Mouse (Mus musculus) kidney, postnatal 0 days (tissue): Measurements from ENCODE around the gene Il9r. TPM values are rescaled to one million over a fixed set of nuclear protein-coding genes. Genes with fewer than 3 reads are reported as not detected.

Experiments used
- ATAC-seq: fragments of 200-750 bp; cut with Nextera tagmentation; replicated peaks from 2 replicates; pipeline ENCODE4 v1.8.0; 2017; ENCODE audit warnings: low read depth, moderate number of reproducible peaks, moderate TSS enrichment, moderate library complexity; ENCODE audit not compliant: low FRiP score
- DNase-seq: peaks from one replicate; pipeline ENCODE4 v3.0.0-alpha.2; 2016; ENCODE audit warnings: low spot score
- H3K27ac ChIP-seq: fragments of 300-500 bp; sonication (generic); 2 replicates; pipeline ENCODE4 v1.5.1; 2014; ENCODE audit warnings: mild to moderate bottlenecking
- H3K27me3 ChIP-seq: fragments of 300-500 bp; sonication (generic); 2 replicates; pipeline ENCODE4 v1.6.1; 2014; ENCODE audit warnings: low read length, mixed read lengths; ENCODE audit not compliant: insufficient read depth
- H3K36me3 ChIP-seq: fragments of 300-500 bp; sonication (generic); 2 replicates; pipeline ENCODE4 v1.6.1; 2014; ENCODE audit warnings: low read length, mixed read lengths; ENCODE audit not compliant: insufficient read depth
- H3K4me1 ChIP-seq: fragments of 300-500 bp; sonication (generic); replicated peaks from 2 replicates; pipeline ENCODE4 v1.6.1; 2014; ENCODE audit warnings: antibody characterized with exemption, low read length, mixed read lengths; ENCODE audit not compliant: insufficient read depth
- H3K4me2 ChIP-seq: fragments of 300-500 bp; sonication (generic); 2 replicates; pipeline ENCODE4 v1.6.1; 2014; ENCODE audit warnings: mild to moderate bottlenecking, low read length, moderate library complexity, mixed read lengths
- H3K4me3 ChIP-seq: fragments of 300-500 bp; sonication (generic); replicated peaks from 2 replicates; pipeline ENCODE4 v1.5.1; 2014; ENCODE audit warnings: low read depth, low read length
- H3K9ac ChIP-seq: fragments of 300-500 bp; sonication (generic); 2 replicates; pipeline ENCODE4 v1.6.1; 2014; ENCODE audit warnings: low read depth, low read length
- H3K9me3 ChIP-seq: fragments of 300-500 bp; sonication (generic); replicated peaks from 2 replicates; pipeline ENCODE4 v1.6.1; 2016; ENCODE audit warnings: low read length, inconsistent platforms, mixed read lengths
- CTCF ChIP-seq: IDR thresholded peaks from 2 replicates; pipeline ENCODE4 v1.5.1; 2016; ENCODE audit warnings: antibody characterized with exemption, low read depth, mild to moderate bottlenecking, moderate library complexity
- WGBS: fragments of 180-500 bp; shearing (Covaris S2); extraction: QIAGEN DNeasy Blood & Tissue Kit; methylation state at CpG from one replicate; pipeline ENCODE4 v1.1.7; 2014; 5-methylcytosine and 5-hydroxymethylcytosine counted together
- polyA plus RNA-seq: library from polyadenylated mRNA; unstranded; fragments of >200 nt; fragmentation: Nextera tagmentation; extraction: Ambion mirVana; gene quantifications from 2 replicates; pipeline ENCODE4 v1.2.1, GENCODE M21; 2015

Gene Il9r
- polyA plus RNA-seq, 1 experiment from 2014 or later = not detected

DNA sequence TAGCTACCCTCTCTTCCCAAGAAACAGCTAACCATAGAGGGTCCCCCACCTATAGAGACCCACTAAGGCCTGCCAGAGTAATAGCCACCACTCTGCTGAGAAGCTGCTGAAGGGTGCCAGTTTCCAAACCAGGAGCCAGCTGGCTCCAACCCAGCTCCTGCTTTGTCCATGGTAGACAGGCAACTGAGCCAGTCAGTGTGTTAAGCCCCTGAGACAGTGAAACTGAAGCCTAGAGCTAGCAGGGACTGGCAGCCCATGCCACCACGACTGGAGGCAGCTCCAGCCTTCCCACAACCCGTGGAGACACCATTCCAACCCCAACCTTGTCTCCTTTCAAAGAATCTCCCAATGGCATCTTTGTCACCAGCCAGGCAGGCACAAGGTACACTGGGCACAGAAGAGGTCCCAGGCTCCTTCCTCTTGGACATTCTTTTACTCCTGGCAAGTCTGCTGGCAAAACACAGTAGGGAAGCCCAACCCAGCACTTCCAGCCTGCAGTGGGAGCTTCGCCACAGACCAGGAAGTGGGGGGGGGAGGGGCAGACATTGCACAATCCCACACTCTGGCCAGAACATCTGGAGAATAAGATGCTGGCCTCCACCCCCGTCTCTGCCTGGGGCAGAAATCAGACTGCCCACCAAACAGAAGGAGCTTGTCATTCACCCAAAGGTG lies 24.5 kb upstream of the Il9r start:
- Histone ChIP-seq H3K27ac (peak overlapping the region; percentile 89), H3K4me1 (peaks cover 37% of the 10 kb centered on the region), H3K27me3 (no peaks in the 10 kb centered on the region), H3K4me3 (no peak overlapping the region), H3K9ac (no peak overlapping the region), H3K4me2 (no peak overlapping the region), H3K36me3 (no peaks in the 10 kb centered on the region), H3K9me3 (no peaks in the 10 kb centered on the region)
- no peak for ATAC-seq
- WGBS = 18% methylated on average over 4 of the region's 4 CpGs
- no peak for TF ChIP-seq CTCF
- peak; percentile 86 for DNase-seq

DNA sequence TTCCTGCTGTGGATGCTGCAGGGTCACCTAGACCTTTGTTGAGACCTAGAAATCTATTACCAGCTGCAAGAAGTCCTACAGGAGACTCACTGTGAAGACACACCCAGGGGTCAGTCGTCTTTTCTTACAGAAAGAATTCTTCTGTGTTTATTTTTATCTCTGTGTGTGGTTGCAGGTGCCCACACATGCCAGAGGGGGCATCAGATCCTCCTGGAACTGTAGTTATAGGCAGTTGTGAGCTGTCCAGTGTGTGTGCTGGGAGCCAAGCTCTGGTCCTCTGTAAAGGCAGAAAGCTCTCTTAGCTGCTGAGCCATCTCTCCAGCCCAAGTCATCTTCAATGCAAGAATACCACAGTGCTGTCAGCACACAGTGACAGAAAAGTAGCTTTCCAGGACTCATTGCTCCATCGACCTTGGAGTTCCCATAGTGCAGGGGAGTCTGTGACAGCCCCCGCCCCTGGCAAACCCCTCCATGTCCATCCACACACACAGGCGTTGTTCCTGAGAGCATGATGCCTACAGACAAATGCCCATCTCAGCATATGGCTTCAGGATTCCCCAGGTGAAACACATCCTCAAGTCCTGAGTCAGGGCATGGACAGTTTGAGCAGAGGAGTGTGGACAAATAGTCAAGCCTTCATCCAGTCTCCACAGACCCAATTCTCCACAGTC lies 23.4 kb upstream of the Il9r start:
- no peak overlapping the region for H3K9ac ChIP-seq
- 0 out of 2 replicates have a peak, but pooled peaks cover 1% of the 10 kb centered on the region for H3K36me3 ChIP-seq
- H3K9me3 ChIP-seq = no peaks in the 10 kb centered on the region
- H3K4me2 ChIP-seq = peak overlapping the region; percentile 78; the same call in 1 of the 2 replicates
- no peak for ATAC-seq
- no peak overlapping the region for H3K4me3 ChIP-seq
- peak overlapping the region; percentile 95; the same call in 1 of the 2 replicates for H3K27ac ChIP-seq
- no peak for DNase-seq
- 72% methylated on average over 4 of the region's 4 CpGs for WGBS
- TF ChIP-seq CTCF = no peak; the same call in 1 of the 2 replicates
- H3K4me1 ChIP-seq = peaks cover 37% of the 10 kb centered on the region
- no peaks in the 10 kb centered on the region for H3K27me3 ChIP-seq

DNA sequence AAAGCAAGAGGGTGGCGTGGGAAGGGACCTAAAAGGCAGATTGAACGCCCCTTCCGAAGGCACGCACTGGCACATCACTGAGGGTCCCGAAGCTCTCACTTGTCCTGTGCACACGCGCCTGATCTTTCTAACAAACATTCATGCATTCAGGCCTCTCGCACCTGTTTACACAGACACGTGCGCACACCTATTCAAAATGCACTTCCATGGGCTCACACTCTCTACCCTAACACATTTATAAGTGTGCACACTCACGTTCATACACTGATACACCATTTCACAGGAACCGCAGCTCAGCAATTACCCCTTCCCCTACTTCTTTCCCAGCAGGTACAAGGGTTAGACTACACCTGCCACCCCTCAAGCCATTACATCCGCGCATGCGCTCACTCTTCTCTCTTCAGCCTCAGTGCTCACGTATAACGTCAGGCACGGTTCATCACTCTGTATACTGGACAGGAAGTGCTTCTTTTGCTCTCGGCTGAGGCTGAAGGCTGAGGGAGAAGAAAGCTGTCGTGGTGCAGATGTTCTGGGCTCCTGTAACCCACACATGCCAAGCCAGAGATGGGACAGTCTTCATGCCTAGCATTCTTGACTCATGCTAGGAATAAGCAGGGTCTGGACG lies 22.6 kb upstream of the Il9r start:
- ATAC-seq (no peak; the same call in 1 of the 2 replicates), DNase-seq (peak; percentile 66)
- Histone ChIP-seq H3K36me3 (0 out of 2 replicates have a peak, but pooled peaks cover 4% of the 10 kb centered on the region), H3K27ac (peak overlapping the region; percentile 95), H3K4me2 (peak overlapping the region; percentile 78), H3K9ac (peak overlapping the region; percentile 92), H3K4me3 (peak overlapping the region; percentile 87), H3K27me3 (no peaks in the 10 kb centered on the region), H3K4me1 (peaks cover 37% of the 10 kb centered on the region), H3K9me3 (no peaks in the 10 kb centered on the region)
- TF ChIP-seq CTCF = no peak
- 7% methylated on average over 21 of the region's 21 CpGs for WGBS

DNA sequence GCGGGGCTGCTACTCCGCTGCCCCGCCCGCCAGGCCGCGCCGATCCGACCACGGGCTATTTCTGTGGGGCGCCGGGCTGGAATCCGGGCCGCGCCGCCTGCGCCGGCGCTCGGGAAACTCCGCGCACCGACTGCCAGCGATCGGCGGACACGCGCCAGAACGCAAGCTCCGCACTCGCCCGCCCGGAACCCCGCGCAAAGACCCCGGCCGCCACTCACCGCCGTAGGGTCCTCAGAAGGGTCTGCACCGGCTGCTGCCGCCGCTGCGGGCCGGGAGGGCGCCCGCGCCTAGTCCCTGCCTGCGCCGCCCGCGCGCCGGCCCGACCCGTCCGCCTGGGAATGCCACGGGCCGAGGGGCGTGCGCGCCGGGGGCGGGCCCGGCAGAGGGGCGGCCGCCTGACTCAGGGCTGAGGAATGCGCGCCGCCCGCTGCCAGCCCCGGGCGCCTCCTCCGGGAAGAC lies 21.9 kb upstream of the Il9r start, which contains the start of gene Rhbdf1:
Gene Rhbdf1, minus strand, starts transcription at position 350 of the 459 bp plus-strand sequence.
- Histone ChIP-seq H3K27me3 (no peaks in the 10 kb centered on the region), H3K9me3 (no peaks in the 10 kb centered on the region), H3K27ac (peak within 1 kb of the TSS; percentile 95), H3K4me3 (peak within 1 kb of the TSS; percentile 87), H3K36me3 (0 out of 2 replicates have a peak, but pooled peaks cover 4% of the 10 kb centered on the region), H3K4me1 (peaks cover 37% of the 10 kb centered on the region), H3K4me2 (peak within 1 kb of the TSS; percentile 78), H3K9ac (peak within 1 kb of the TSS; percentile 92)
- DNase-seq (peak; percentile 80), ATAC-seq (peak; percentile 59)
- under 1% methylated on average over 65 of the region's 72 CpGs for WGBS
- TF ChIP-seq CTCF = no peak

DNA sequence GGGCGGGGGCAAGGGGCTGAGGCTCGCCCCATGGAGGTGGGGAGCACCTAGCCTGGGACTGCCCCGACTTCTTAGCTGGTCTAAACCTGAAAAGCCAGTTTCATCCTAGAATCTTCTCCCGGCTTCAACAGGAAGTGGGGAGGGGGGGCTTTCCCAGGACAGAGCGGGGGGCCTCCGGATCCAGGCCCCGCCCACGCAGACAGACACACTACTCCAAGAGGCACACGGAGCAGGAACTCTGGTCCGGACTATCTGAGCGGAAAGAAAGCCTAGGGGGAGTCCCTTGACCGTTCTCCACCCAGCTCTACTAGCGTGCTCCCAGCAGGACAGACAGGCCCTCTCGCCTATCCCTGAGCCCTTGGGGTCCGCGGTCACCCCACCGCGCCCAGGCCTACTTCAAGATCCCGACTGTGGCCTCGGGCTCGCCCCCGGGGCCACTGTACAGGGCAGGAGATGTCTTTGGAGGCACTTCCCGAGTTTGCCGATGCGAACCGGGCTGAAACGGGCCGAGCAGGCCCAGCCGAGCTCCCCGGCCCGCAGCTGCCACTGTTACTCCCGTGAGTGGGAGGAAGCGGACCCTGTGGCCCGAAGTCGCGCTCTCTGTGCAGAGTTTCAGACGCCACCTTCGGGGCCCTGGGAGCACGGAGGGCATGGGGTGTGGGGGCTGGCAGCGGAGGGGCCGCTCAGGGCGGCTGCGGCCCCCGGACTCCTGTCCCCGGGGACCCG lies 21.3 kb upstream of the Il9r start:
- H3K4me1 ChIP-seq = peaks cover 37% of the 10 kb centered on the region

More for the DNA sequence above, 21.3 kb upstream of the Il9r start:
- peak overlapping the region; percentile 92 for H3K9ac ChIP-seq
- no peak for TF ChIP-seq CTCF
- H3K4me3 ChIP-seq = peak overlapping the region; percentile 87
- peak overlapping the region; percentile 78 for H3K4me2 ChIP-seq
- peak; percentile 68 for ATAC-seq
- H3K27ac ChIP-seq = peak overlapping the region; percentile 95
- WGBS = 0% methylated on average over 45 of the region's 46 CpGs
- H3K36me3 ChIP-seq = 0 out of 2 replicates have a peak, but pooled peaks cover 4% of the 10 kb centered on the region
- H3K9me3 ChIP-seq = no peaks in the 10 kb centered on the region
- H3K27me3 ChIP-seq = no peaks in the 10 kb centered on the region
- DNase-seq = peak; percentile 94
